Mouse (Mus musculus): Measurements from ENCODE around the gene Ralb.

DNA sequence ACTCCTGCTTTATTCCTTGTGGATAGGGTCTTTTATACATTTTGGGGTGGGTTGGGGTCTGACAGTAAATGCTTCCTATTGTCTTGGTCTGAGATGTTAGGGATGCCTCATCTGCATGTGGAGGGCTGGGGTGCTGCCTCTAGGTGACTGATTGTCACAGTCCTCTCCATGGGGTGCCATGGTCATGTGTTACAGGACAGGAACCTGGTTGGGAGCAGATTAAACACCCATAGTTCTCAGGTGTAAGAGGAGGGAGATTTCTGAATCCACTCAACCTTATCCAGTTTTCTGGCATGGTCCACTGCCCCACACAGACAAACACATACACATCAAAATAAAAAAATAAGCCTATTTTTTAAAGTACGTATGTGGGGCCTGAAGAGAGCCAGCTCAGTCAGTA, 12.1 kb downstream of the Ralb start:
- TF ChIP-seq CTCF (IDR thresholded peaks at IDR 0.05) (no peak), EP300 (IDR thresholded peaks at IDR 0.05) (no peak)
